Comparison of ENCODE assay signal across 14 mouse cellular contexts in the genomic region with DNA sequence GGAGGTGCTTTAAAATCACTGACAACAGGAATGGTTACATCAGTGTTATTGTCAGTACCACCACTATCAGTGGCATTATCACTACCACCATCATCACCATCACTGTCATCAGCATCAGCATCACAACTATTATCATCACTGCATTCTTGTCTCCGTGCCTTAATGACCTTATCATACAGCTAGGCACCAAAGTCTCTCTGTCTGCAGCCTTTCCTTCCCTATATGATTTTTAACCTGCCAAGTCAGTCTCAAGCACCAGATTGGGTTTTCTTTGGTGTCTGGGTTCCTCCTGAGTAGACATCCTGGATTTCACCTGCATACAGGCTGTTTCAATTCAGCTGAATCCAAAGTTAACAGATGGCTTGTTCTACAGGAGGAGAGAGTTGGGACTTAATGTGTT.
"Had no signal": no experiment of that assay in that cellular context is flagged by ENCODE, and none has a peak within 500 bp of the region (broad histone marks: within the 10 kb centered on the region; RNA-seq: fewer than 3 reads in every experiment).

No protein-coding gene starts in this region.

- H3K27ac ChIP-seq: kidney, postnatal 0 days; limb, embryonic 15.5 days; liver, embryonic 12.5 days; midbrain, embryonic 10.5 days; neural tube, embryonic 12.5 days; stomach, embryonic 15.5 days had no signal

- H3K4me3 ChIP-seq: limb, embryonic 15.5 days; liver, embryonic 12.5 days; midbrain, embryonic 10.5 days; neural tube, embryonic 12.5 days; stomach, embryonic 15.5 days had no signal

- H3K4me1 ChIP-seq: limb, embryonic 15.5 days; liver, embryonic 12.5 days; midbrain, embryonic 10.5 days; neural tube, embryonic 12.5 days; stomach, embryonic 15.5 days had no signal

- H3K9me3 ChIP-seq: limb, embryonic 15.5 days; liver, embryonic 12.5 days; midbrain, embryonic 10.5 days; neural tube, embryonic 12.5 days; stomach, embryonic 15.5 days had no signal

- ATAC-seq: liver, embryonic 12.5 days had no signal

- H3K27me3 ChIP-seq: limb, embryonic 15.5 days; liver, embryonic 12.5 days; neural tube, embryonic 12.5 days; stomach, embryonic 15.5 days had no signal

- H3K4me2 ChIP-seq: limb, embryonic 15.5 days; liver, embryonic 12.5 days; lung, embryonic 14.5 days; neural tube, embryonic 12.5 days; stomach, embryonic 15.5 days had no signal

- H3K36me3 ChIP-seq: limb, embryonic 15.5 days; liver, embryonic 12.5 days; midbrain, embryonic 10.5 days; neural tube, embryonic 12.5 days; stomach, embryonic 15.5 days had no signal

- H3K9ac ChIP-seq: limb, embryonic 15.5 days; liver, embryonic 12.5 days; lung, embryonic 14.5 days; neural tube, embryonic 12.5 days; stomach, embryonic 15.5 days had no signal

- DNase-seq: kidney, postnatal 36 days; lung, embryonic 14.5 days; lung, postnatal 10 days; lung, postnatal 4 days; midbrain, embryonic 14.5 days; retina, postnatal 1 day; right cerebral cortex, postnatal 14 days; thymus, postnatal 36 days had no signal
